Mouse (Mus musculus): Measurements from ENCODE around the gene Gadd45g.
A peak's percentile ranks its signal among the peaks of the same experiment; 100 is the strongest.

Gene Gadd45g

DNA sequence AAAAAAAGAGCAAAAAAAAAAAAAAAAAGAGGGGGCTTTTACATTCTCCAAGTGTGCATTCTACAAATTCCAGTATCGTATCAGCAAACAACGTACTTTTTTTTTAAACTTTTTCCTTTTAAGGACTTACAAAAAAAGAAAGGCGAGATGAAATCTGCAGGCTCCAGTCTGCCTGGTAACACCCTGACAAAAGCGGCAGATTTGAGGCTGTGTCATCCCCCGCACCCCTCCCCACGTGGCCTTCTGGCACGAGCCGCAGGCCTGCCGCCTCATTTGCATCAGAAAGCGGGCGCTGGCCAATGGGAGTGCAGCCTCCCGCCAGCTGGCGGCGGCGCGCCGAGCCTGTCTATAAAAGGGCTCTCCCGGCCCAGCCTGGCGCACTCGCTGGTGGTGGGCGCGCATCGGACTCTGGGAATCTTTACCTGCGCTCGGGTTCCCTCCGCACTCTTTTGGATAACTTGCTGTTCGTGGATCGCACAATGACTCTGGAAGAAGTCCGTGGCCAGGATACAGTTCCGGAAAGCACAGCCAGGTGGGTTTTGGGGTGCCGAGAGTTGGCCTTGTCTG lies at the start of gene Gadd45g:
TSS of gene Gadd45g (plus strand) at position 378 of the 567 bp plus-strand sequence.
- DNase-seq: peak; percentile 95

DNA sequence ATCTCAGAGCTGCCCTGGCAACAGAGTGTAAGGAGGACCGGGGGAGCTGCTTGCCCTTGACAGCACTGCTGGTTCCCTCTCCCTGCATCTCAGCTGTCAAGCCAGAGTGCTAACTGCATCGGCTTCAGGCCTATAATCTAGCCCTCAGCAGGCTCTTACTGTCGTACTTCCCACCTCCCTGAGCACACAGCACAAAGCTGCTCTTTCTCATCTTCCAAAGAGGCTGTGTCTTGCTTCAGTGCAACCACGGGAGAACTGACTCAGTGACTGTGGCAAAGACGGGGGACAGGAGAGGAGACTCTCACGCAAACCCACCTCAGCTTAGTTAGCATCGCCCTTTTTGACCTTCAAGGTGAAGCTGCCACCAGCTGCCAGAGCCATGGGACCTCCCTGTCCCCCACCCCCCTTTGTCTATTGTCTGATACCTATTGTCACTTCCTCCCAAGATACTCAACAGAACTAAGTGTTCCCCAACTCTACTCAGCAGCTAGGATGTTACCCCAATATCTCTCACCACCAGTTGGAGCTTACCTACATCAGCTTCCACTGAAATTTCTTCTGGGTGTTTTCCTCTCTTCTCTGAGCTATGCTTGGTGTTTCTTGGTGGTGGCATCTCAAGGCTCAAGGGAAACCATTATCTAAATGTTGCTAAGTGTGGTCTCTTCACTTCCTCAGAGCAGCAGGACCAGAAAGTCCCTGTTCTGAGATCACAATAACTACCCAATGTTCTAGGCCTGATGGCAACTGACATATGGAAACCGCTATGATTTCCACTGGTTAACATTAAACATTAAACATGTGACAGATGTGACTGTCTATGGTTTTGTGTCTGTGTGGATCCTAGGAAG lies 48.4 kb upstream of the Gadd45g start:
- DNase-seq: peak; percentile 47

DNA sequence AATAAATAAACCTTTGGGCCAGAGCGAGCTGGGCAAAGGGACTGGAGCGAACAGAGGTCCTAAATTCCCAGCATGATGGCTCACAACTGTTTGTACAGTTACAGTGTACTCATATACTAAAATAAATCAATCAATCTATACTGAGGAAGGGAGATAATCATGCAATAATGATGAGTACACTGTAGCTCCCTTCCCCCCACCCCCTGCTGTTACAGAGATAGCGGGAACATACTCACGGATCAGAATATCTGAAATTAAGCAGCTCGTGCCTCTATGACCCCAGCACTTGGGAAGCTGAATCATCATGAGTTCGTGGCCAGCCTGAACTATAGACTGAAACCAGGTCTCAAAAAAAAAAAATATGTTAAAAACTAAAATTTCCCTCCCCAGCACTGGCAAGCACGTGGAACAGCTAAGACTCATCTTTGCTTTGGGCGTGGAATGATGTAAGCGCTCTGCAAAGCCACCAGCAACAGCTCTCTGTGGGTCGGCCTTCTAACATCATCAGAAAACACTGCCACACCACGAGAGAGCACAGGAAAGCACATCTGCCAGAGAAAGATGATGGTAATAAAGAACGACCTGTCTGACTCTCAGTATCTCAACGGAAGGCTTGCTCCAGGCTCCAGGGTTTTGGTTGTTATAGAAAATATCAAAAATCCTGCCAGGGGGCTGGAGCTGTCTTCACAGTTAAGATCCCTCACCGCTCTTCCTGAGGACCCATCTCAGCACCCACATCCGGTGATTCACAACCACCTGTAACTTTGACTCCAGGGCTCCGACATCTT lies 46.5 kb upstream of the Gadd45g start:
- DNase-seq: peak; percentile 45

DNA sequence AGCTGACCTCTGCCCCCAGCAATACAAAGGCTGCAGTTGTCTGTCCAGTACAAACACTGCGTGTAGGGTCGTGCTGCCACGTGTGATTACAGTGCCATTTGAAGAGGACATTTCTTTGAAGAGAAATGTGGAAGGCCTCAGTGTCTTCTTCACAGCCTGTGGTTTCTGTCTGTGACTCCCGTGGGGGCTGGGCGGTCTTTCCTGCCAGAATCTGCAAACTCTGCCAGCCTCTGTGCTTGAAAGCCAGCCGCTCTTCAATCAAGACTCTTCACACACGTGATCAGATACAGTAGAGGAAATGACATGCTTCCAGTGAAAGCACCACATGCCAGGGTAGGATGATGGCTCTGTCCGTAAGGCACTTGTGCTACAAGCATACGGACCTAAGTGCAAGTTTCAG lies 45.6 kb upstream of the Gadd45g start:
- DNase-seq: peak; percentile 92

DNA sequence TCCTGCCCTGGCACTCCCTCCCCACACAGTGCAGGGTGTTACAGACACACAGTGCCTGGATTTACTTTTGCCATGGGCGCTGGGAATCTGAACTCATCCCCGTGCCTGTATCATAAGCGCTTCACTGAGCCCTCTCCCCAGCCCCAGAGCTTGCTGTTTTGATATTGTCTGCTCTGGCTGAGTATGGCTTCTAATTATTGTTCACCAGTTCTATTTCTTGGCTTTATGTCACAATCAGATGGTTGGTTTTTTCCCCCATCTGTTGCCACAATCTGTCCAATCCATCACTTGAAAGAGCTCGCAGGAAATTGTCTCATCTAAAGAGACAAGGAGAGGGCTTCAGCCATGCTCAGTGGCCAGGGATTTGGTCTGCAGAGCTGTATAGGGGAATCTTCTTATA lies 40.8 kb upstream of the Gadd45g start:
- DNase-seq: no peak

DNA sequence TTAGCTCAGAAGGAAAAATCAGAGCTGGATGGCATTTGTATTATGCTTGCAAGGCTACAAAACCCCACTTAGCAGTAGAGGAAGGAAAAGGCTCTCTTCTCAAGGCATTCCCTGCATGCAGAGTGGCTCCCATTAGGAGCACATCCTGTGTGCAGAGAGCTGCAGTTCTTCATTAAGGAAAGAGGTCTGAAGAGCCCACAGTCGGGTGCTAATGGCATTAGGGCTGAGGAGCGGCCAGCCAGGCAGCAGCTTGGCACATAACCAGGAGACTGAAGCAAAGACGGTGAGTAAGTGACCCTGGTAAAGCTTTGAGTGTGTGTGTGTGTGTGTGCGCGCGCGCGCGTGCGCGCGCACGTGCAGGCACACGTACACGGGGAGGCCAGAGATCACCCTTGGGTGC lies 40.3 kb upstream of the Gadd45g start:
- no peak for DNase-seq

DNA sequence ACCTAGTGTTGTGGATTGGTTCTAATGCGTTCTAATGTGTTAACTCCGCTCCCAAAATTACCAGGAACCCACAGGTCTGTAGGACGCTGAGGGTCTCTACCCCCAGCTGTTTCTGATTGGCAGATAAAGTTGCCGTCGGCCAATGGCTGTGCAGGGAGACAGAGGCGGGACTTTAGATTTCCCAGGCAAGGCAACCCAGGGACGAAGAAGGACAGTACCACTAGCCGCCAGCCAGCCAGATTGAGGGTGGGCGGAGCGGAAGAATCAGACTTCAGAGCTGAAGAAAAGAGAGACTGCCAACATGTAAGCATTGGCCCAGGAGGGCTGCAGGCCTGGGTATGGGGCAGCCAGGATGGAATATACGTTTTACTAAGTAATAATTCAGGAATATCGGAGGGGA lies 38.3 kb upstream of the Gadd45g start:
- DNase-seq: no peak

DNA sequence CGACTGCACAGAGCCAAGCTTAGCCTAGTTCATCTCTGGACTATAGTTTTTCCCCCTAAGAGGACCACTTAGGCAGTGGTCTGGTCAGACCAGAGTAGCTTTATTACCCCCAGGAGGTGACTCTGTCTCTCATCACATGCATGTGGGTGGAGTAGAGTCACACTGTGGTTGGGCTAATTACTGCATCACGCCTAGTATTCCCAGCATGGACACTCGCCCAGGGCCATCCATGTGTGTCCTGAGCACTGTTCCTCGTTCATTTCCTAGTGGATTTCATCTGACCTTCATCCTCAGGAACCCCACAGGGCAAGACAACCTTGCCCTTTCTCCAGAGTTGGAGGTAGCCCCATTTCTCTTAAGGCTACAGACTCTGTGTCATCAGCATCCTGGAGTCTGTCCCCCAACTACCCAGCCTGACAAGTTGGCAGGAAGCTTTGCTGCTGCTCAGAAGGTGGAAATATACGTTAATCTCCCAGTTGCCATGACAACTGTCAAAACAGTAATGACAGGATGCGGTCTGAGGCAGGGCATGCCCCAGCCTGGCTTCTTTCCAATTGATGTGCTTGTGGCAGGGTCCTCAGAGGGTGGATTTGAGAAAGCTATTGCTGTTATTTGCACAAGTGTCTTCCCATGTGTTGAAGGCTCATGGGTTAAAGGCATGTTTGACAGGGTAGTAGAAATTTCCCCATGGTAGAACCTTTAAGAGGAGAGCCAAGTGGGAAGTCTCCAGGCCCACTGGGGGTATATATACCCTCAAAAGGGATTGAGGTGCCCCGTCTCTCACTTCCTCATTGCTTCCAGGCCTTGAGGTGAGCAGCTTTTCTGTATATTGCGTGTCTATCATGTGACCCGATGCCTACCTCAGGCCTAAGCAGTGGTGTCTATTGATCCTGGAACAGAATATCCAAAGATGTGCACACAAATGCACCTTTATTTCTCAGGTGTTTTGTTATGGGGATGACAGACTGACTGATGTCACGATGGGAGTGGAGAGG lies 32.6 kb upstream of the Gadd45g start:
- peak; percentile 65 for DNase-seq

DNA sequence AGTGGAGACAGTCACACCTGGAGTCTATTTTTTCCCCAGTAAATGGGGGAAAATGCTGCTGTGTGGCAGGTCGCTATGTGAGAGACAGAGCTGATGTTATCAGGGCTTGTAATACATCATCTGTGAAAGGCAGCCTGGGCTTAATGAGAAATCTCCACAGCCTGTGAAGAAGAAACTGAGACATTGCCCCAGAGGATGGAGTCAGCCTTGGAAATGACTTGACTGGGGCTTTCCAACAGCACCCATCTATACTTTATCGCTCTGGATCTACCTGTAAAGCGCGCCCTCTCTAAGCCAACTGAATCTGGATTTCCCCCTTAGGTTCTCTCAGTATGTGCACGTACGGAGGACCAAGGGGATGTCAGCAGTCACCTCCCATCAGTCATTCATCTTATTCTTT lies 31.8 kb upstream of the Gadd45g start:
- no peak for DNase-seq

DNA sequence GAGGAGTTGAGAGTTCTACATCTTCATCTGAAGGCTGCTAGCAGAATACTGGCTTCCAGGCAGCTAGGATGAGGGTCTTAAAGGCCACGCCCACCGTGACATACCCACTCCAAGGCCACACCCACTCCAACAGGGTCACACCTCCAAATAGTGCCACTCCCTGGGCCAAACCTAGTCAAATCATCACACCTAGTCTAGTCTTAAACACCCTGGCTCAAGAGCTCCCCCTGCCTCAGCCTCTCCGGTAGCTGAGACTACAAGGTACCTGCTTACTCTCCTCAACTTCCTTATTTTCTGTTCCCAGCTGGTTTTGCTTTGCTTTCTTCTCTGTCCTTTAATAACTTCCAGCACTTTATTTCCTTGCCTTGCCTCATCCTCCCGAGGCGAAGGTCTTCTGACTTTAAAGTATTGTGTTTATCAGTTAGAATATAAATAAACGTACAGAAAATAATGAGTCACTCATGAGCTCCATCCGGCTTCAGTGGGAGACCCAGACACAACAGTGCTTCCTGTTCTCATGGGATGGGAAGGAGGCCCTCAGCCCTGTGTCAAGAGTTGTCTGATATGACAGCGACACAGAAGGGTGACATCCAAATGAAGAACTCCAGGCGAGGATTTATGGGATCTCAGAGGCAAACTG lies 30.5 kb upstream of the Gadd45g start:
- DNase-seq: peak; percentile 88

DNA sequence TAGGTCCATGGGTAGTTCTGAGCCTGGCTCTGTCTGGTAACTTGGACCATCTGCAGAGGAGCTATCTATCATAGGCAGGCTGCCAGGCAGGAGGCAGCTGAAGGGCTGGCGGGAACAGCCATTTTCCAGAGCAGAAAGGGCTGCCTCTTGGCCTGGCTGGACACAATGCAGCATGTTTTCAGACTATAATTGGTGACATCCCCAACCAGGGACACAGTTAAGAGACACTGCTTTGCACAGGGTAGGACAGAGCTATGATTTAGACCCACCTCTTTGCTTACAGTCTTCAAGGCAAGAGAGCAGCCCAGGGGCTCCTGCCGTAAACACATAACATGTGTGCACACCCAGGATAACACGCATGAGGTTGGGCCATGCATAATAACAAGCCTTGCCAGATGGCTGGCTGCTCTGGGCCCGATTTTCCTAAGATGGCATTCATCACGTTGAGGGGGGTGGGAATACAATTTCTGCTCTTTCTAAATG lies 29.9 kb upstream of the Gadd45g start:
- DNase-seq: no peak

DNA sequence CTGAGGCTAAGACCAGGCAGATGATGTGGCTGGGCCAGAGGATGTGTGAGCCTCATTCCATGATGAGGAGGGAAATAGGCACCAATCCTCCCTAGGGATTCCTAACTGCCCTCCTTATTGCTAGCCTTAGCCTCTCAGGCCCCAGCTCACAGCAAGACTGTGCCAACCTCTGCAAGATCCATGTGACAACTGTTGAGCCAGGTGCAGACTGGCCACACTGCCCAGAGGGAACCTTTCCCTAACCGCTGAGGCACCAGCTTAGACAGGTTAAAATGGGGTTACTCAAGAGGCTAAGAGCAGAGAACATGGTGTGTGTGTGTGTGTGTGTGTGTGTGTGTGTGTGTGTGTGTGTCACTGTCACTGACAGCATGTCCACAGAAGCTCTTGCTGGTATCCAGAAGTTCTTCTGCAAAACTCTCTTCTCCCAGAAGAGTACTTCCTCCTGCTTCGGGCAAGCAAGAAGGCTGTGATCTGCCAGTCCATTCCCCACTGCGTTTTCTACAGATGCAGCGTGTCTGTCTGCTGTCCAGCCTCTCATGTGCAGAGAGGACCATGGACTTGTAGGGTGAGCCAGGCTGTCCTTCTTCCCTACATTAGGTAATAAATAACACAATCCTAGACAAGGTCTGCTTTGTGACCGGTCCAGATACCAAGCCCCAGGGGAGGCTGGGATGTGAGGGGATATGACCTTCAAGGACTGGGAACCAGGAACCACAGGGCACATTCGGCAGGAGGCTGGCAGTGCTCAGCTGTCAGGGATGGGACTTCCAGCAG lies 28.1 kb upstream of the Gadd45g start:
- no peak for DNase-seq

DNA sequence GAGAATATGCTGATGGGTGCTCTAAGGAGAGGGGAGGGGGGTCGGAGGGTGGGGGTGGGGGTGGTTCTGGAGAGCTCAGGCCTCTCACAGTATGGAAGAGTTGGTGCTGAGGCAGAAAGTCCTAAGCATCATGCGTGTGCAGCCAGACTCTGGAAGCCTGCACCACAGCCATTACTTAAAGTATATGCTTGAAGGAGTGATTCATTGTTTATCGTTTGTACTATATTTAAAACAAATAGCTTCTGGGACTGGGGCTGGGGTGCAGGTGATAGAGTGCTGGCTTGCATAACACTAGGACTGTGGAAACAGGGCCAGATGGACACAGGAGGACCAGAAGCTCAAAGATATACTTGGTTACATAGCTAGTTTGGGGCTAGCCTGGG lies 27.5 kb upstream of the Gadd45g start:
- no peak for DNase-seq

DNA sequence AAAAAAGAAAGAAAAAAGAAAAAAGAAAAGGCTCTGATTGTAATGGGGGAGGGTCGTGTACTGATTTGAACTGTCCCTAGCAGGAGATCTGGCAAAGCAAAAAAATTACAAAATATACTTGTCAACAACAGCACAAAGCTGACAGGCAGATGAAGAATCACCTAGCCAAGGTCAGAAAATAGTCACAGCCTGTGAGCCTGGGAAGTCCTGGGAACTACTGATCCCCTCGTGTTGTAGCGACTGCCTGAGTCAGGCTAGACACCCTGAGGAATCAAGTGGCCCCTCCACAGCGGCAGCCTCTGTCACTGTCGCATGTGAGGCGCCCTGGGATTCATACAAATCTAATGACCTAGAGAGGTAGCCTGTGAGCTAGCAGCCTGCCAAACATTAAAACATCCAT lies 27.1 kb upstream of the Gadd45g start:
- no peak for DNase-seq

DNA sequence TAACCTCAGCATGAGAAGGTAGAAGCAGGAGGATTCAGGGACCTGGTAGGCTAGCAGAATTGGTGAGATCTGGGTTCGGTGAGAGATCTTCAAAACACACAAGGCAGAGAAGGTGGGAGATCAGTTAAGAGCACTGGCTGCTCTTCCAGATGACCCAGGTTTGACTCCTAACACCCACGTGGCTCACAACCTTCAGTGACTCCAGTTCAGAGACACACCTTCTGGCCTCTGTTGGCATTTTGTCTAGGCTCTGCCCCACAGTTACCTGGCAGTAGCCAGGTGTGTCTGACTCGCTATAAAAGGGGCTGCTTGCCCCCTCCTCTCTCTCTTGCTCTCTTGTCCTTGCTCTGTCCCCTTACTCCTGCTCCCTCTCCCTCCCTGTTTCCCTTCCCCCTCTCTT lies 24.5 kb upstream of the Gadd45g start:
- DNase-seq: no peak

DNA sequence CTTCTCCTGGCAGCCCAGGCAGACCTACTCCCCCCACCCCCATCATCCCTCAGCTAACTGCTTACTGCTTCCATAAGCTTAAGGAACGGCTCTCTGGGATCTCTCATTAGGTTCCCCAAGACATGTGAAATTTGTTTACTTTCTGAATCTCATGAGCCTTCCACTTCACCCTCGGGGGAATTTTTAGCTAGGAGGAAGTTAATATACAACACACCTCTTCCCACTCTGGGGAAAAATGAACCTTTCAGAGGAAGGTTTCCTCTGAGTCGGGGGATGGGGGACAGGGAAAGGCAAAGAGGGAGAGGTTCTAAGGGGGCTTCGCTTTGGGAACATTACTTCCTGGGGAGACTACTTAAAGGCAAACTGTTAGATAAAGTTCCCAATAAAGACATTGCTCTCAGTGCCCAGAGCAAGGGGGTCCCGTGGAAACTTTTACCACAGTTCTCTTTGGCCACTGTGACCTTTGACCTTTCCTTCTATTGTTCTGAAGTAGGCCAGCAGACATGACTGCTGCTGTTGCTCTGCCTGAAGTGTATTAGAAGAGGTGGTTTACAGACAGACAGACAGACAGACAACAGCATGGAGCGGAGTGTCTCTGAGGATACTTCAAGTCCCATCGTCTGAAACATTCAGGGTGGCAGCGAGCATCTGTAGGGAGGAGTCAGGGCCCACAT lies 22.5 kb upstream of the Gadd45g start:
- DNase-seq: no peak

DNA sequence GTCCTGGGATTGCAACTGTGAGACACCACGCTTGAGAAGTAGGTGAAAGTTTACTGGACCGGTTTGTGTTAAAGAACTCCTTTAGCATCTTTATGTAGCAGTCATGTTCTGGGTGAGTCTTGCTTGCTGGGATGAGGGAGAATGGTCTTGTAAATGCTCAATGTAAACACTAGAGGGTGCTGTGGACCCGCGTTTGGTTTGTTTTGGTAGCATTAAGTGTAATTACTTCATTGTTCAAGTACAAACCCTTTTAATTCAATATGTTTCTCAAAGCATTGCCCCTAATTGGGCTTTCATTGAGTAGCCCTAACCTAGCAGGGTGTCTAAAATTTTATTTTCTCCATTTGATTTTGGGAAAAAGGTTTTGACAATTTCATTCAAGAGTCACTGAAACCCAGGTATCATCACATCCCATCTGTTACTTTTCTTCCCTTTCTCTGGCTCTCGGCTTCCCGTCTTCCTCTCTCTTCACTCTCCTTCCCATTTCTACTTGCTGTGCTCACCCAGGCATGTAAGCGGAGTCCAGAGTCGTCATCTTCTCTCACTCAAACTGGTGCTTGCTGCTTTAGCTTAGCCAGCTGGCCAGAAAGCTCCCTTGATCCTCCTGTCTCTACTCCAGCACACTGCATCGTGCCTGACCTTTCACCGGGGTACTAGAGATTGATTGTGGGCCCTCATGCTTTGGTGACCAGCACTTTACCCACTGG lies 15.6 kb upstream of the Gadd45g start:
- peak; percentile 62 for DNase-seq

DNA sequence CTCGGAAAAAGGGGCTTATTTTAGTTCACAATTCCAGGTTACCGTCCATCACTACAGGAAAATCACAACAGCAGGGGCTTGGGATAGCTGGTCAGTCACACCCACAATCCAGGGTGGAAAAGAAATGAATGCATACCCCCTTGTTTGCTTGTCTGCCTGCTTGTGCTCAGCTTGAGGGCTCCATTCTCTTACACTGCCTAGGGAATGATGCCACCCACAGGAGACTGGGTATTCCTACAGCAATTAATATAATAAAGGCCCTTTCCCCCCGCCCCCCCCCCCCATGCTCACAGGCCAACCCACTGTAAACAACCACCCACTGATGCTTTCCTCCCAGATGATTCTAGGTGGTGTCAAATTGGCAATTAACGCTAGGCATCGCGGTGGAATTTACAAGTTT lies 14.0 kb upstream of the Gadd45g start:
- DNase-seq: no peak

DNA sequence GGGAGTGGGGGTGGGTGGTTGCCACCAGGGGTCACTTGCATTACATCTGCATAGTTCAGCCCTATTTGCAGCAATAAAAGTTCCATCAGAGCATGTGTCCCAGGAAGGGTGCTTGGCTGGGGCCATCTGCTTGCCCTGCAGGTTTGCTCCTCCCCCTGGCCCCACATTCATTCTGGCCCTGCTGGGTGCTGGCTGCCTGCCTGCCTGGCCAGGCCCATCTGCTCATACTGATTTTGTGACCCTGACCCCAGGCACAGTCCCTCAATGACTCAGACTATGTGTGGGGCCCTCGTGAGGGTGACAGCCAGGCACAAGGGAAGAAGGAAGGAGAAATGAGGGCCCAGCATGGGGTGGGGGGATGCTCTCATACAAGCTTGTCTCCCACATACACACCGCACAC lies 12.9 kb upstream of the Gadd45g start:
- no peak for DNase-seq

DNA sequence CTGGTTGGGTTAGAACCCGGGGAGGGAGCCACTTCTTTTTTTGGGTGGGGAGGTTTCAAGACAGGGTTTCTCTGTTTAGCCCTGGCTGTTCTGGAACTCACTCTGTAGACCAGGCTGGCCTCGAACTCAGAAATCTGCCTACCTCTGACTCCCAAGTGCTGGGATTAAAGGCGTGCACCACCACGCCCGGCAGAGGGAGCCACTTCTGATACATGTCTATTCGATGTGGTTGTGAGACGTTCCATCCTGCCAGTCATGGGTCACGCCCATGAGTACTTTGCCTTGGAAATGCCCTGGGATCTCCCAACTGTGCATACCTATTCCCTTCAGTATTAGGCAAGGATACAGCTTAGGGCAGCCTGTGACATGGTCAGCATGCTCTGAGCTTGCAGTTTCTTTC lies 12.5 kb upstream of the Gadd45g start:
- peak; percentile 70 for DNase-seq

Data from thymus, postnatal 4 days (tissue).